Mouse (Mus musculus): ENCODE data around the gene Gm17949. TPM values are rescaled to one million over a fixed set of nuclear protein-coding genes. Genes with fewer than 3 reads are reported as not detected.

Gene Gm17949
- total RNA-seq, 2 experiments from 2014 or later = not detected

- no peak for ATAC-seq (replicated peaks; ENCODE audit: poor library complexity)
These were observed 21.6 kb downstream of the Gm17949 start for GRCm38 (mm10) chr17:57032854-57033253.

GRCm38 (mm10) chr17:57038978-57039377 is 27.7 kb downstream of the Gm17949 start:
- ATAC-seq (replicated peaks; ENCODE audit: poor library complexity) = peak; percentile 68

DNA sequence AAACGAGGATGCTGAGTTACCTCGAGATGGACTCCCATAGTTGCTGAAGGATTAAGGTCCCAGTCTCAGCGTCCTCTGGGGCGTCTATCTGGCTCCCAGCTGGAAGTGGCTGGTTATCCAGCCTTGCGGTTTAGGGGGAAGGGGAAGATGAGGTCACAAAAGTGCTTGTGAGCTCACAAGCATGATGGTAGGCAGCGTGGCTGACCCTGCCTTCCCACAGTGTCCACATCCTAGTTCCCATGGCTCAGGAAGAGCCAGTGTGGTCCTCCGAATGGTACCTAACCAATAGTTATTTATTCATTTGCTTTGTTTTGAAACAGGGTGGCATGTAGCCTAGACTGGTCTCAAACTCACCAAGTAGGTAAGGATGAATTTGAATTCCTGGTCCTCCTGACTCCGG is 30.3 kb downstream of the Gm17949 start, which contains the start of gene Slc25a41:
Gene Slc25a41 (minus strand): TSS at position 101 of the 400 bp plus-strand sequence.
- no peak for ATAC-seq (replicated peaks; ENCODE audit: poor library complexity)

DNA sequence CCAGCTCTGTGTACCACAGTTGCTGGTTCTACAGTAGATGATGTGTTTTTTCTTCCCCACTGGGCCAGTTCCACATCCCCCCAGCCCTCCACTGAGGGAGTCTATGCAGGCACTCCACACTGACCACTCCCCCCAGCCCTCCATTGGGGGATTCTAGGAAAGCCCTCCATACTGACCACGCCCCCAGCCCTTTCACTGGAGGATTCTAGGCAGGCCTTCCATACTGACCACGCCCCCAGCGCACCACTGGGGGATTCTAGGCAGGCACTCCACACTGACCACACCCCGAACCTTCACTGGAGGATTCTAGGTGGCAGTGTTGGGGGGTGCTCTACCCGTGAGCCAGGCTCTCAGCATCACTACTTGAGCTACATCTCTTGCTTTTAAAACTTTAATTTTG is 36.1 kb downstream of the Gm17949 start:
- ATAC-seq (replicated peaks; ENCODE audit: poor library complexity) = 0 out of 2 replicates have a peak, but pooled peaks have one; percentile 8

GRCm38 (mm10) chr17:57048816-57049215 is 37.5 kb downstream of the Gm17949 start:
- ATAC-seq (replicated peaks; ENCODE audit: poor library complexity) = peak; percentile 81

DNA sequence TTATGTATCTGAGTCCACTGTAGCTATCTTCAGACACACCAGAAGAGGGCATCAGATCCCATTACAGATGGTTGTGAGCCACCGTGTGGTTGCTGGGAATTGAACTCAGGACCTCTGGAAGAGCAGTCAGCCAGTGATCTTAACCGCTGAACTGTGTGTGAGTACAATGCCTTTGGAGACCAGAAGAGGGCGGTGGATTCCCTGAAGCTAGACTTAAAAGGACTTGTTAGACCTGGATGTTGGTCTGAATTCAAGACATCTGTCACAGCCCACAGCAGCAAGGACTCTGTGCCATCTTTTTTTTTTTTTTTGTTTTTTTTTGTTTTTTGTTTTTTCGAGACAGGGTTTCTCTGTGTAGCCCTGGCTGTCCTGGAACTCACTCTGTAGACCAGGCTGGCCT is 40.4 kb downstream of the Gm17949 start:
- ATAC-seq (replicated peaks; ENCODE audit: poor library complexity) = peak; percentile 83

DNA sequence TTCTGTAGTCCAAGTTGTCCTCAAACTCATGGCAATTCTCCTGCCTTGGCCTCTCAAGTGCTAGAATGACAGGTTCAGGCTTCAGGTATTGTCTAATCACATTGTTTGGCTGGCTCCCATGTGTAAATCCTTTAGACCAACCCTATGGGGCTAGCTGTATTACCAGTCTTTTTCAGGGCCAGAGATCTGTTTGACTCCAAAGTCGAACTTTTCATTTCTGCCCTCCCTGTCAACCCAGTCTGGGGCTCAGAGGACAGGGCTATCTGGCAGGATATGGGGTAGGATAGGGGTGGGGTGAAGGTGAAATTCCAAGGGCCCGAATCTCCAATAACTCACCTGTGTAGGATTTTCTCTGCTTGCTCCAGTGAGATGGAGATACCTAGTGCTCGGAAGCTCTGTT is 45.0 kb downstream of the Gm17949 start:
- ATAC-seq (replicated peaks; ENCODE audit: poor library complexity) = no peak

DNA sequence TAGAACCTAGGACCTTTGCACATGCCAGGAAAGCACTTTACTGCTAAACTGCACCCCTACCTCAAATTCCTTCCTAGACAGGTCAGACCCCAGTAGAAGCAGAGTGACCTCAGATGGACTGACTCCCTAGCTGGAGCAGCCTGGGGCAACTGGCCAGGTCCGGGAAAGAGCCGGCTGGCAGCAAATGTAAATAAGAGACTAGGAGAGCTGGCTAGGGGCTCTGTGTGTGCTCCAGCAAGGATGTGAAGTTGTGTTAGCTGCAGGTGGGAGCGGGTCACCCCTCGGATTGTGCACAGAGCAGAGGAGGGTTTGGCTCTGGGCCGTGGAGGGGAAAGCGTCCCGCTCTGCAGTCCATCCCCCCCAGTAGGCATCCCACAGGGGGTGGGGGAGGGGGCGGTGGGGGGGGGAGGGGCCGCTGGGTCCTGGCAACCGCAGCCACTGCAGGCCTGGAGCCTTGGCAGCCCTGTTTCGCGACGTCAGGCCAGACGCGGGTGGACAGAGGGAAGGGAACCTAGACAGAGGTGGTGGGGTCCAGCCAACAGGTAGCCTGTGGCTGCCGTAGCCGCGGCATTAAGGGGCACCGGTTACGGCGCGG is 47.7 kb downstream of the Gm17949 start, which contains the start of gene Crb3:
Gene Crb3 (plus strand): TSS at position 215 of the 595 bp plus-strand sequence.
- ATAC-seq (replicated peaks; ENCODE audit: poor library complexity) = no peak

DNA sequence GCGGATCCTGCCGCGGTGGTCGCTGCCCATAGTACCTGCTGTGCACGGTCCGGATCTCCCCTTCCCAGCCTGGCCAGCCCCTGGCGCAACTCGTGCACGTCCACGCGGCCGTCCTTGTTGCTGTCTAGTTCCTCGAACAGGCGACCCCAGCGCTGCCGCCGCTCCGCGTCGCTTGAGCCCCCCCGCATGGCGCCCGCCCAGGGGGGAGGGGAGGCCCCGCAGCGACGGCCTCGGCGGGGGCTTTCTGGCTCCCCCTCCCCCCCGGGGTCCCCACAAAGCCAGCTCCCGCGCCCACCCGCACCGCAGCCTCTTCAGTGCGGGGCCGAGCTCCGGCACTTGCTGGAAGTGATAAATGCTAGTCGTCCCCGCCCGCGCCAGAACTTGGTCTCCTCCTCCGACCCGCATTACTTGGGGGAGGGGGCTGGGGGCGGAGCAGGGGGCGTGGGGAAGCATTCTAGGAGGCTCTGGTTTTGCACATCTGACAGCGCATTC is 48.3 kb downstream of the Gm17949 start, which contains the start of gene Slc25a23:
Gene Slc25a23 (minus strand): TSS at position 378 of the 492 bp plus-strand sequence.
- 0 out of 2 replicates have a peak, but pooled peaks have one; percentile 5 for ATAC-seq (replicated peaks; ENCODE audit: poor library complexity)

- peak; percentile 85 for ATAC-seq (replicated peaks; ENCODE audit: poor library complexity)
These were observed 49.0 kb downstream of the Gm17949 start for GRCm38 (mm10) chr17:57060231-57060801.

- no peak for ATAC-seq (replicated peaks; ENCODE audit: poor library complexity)
These were observed 49.8 kb downstream of the Gm17949 start for GRCm38 (mm10) chr17:57061069-57061468.

DNA sequence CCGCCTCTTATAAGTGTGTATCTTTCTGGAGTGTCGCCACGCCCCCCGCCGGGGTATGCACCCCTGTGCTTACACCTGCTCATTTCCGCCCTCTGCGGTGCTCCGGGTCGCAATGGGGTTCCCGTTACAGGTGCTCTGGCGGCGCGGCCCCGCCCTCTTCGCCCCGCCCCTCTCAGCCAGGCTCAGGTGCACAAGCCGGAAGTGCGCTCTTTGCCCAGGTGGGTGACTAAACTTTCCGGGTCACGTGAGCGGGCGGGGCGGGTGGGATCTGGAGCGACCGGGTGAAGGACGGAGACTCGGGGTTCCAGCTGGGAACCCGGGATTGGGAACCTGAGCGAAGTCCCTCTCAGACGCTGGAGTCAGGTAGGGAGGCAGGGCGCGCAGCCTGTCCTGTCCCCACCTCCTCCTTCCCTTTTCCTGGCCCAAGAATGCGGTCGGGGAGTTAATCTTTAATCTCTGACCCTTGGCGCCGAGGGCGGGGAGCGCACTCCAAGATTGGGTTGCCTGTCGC is 50.8 kb downstream of the Gm17949 start:
- no peak for ATAC-seq (replicated peaks; ENCODE audit: poor library complexity)

- ATAC-seq (replicated peaks; ENCODE audit: poor library complexity) = no peak
These were observed 51.3 kb downstream of the Gm17949 start for GRCm38 (mm10) chr17:57062548-57062947.

DNA sequence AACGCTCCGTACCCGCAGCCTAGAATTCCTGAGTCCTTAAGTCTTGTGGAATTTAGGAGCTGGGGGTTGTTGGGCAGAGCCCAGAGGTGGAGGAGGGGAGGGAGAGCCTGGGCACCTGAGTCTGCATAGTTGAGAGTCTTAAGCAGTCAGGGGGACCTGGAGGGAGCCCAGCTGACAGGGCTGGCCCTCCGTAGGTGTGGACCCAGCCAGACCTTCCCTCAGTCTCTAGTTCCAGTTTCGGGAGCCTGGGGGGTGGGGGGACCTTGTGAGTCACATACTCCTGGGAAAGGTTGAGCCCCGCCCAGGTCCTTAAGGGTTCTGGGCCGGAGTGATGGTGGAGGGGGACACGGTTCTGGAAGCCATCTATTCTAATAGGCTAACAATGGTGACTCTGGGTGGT is 51.8 kb downstream of the Gm17949 start:
- ATAC-seq (replicated peaks; ENCODE audit: poor library complexity) = no peak

DNA sequence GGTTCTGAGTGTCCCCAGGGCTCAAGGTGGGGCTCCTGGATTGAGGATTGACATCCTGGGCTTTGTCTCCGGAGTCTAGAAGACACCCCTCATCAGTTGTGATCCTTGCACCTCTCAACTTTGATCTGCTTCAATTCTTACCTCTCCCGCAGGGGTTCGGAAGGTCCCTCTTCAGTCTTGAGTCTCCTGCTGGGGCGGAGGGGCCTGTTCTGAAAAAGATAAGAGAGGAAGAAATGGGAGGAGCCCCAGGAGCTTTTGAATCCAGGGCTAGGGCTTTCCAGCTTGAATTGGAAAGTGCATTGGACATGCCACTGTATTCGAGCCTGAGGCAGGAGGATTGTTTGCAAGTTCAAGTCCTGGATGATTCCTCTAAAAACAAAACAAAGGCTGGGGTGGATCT is 55.6 kb downstream of the Gm17949 start:
- 0 out of 2 replicates have a peak, but pooled peaks have one; percentile 13 for ATAC-seq (replicated peaks; ENCODE audit: poor library complexity)

DNA sequence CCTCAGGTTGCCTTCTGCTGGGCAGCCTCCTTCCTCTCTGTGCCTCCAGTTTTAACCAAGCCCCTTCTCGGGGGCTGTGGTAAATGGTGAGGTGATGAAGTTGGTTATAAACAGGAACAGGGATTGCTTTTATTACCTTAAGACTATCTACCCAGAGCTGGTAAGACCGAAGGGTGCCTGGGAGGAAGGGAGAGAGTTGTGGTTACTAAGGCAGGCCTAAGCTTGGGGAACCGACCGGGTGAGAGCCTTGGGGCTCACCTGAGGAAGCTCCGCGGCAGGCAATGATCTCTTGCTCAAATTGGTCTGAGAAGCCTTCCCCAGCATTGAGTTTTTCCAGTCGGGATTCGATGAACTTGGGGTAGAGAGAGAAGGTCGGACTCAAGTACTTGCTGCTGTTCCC is 59.0 kb downstream of the Gm17949 start:
- ATAC-seq (replicated peaks; ENCODE audit: poor library complexity) = no peak

DNA sequence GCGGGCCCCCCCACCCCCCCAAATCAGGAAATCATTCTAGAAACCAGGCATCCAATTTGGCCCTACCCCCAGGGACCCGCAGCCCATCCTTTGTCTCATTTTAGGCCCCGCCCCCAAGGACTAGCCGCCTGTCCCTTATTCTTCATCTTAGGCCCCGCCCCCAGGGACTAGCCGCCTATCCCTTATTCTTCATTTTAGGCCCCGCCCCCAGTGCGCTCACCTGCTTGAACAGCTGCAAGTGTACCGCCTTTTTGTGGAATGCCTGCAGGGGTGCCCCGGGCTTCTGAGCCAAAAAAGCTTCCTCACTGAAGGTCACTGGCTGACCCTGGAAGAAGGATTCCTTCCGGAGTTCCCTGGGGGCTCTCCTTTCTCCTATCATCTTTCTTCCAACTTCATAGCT is 59.4 kb downstream of the Gm17949 start:
- ATAC-seq (replicated peaks; ENCODE audit: poor library complexity) = no peak

Other genes starting within 250 kb of the Gm17949 start
- 11.2 and 11.7 TPM in 2 replicates for gene Dus3l, start 246.7 kb upstream of the Gm17949 start, total RNA-seq (2015)
- gene Dus3l, start 246.7 kb upstream of the Gm17949 start, total RNA-seq (2017) = 19.2 and 20.4 TPM in 2 replicates
- gene Prr22, start 241.2 kb upstream of the Gm17949 start, total RNA-seq (2015) = 2.0 and 3.2 TPM in 2 replicates
- gene Prr22, start 241.2 kb upstream of the Gm17949 start, total RNA-seq (2017) = 0.92 and 1.6 TPM in 2 replicates
- 6.4 and 8.8 TPM in 2 replicates for gene Rfx2, start 180.5 kb upstream of the Gm17949 start, total RNA-seq (2015)
- gene Rfx2, start 180.5 kb upstream of the Gm17949 start, total RNA-seq (2017) = 4.8 and 5.0 TPM in 2 replicates
- gene Acsbg2, start 137.0 kb upstream of the Gm17949 start, total RNA-seq (2015) = not detected in 2 replicates
- not detected in 2 replicates for gene Acsbg2, start 137.0 kb upstream of the Gm17949 start, total RNA-seq (2017)
- 0.07 TPM in 1 of 2 replicates, not detected in the other for gene 1700061G19Rik, start 136.0 kb upstream of the Gm17949 start, total RNA-seq (2015)
- gene 1700061G19Rik, start 136.0 kb upstream of the Gm17949 start, total RNA-seq (2017) = not detected in 2 replicates
- gene Mllt1, start 76.1 kb upstream of the Gm17949 start, total RNA-seq (2015) = 15.5 and 18.2 TPM in 2 replicates
- 18.2 and 20.7 TPM in 2 replicates for gene Mllt1, start 76.1 kb upstream of the Gm17949 start, total RNA-seq (2017)
- not detected in 2 replicates for gene Acer1, start 29.3 kb upstream of the Gm17949 start, total RNA-seq (2015)
- gene Acer1, start 29.3 kb upstream of the Gm17949 start, total RNA-seq (2017) = not detected in 2 replicates
- gene Clpp, start 21.2 kb upstream of the Gm17949 start, total RNA-seq (2015) = 61.2 and 75.2 TPM in 2 replicates
- gene Clpp, start 21.2 kb upstream of the Gm17949 start, total RNA-seq (2017) = 80.5 and 84.9 TPM in 2 replicates
- gene Alkbh7, start 14.1 kb upstream of the Gm17949 start, total RNA-seq (2015) = 15.1 and 16.6 TPM in 2 replicates
- 15.0 and 19.8 TPM in 2 replicates for gene Alkbh7, start 14.1 kb upstream of the Gm17949 start, total RNA-seq (2017)
- not detected in 2 replicates for gene Pspn, start 11.5 kb upstream of the Gm17949 start, total RNA-seq (2015)
- not detected in 2 replicates for gene Pspn, start 11.5 kb upstream of the Gm17949 start, total RNA-seq (2017)
- gene Gtf2f1, start 181 bp upstream of the Gm17949 start, total RNA-seq (2015) = 52.8 and 61.1 TPM in 2 replicates
- 120 and 142 TPM in 2 replicates for gene Gtf2f1, start 181 bp upstream of the Gm17949 start, total RNA-seq (2017)
- gene Khsrp, start 20.1 kb downstream of the Gm17949 start, total RNA-seq (2015) = 99.5 and 107 TPM in 2 replicates
- 68.5 and 89.2 TPM in 2 replicates for gene Khsrp, start 20.1 kb downstream of the Gm17949 start, total RNA-seq (2017)
- not detected in 2 replicates for gene Slc25a41, start 30.2 kb downstream of the Gm17949 start, total RNA-seq (2015)
- gene Slc25a41, start 30.2 kb downstream of the Gm17949 start, total RNA-seq (2017) = not detected in 2 replicates
- not detected in 2 replicates for gene Crb3, start 47.6 kb downstream of the Gm17949 start, total RNA-seq (2015)
- not detected in 2 replicates for gene Crb3, start 47.6 kb downstream of the Gm17949 start, total RNA-seq (2017)
- 10.9 and 13.4 TPM in 2 replicates for gene Slc25a23, start 48.4 kb downstream of the Gm17949 start, total RNA-seq (2015)
- gene Slc25a23, start 48.4 kb downstream of the Gm17949 start, total RNA-seq (2017) = 1.6 and 2.0 TPM in 2 replicates
- gene Dennd1c, start 67.0 kb downstream of the Gm17949 start, total RNA-seq (2015) = 7.6 and 11.5 TPM in 2 replicates
- 3.5 and 8.8 TPM in 2 replicates for gene Dennd1c, start 67.0 kb downstream of the Gm17949 start, total RNA-seq (2017)
- not detected in 2 replicates for gene Tubb4a, start 76.3 kb downstream of the Gm17949 start, total RNA-seq (2015)
- 0.12 TPM in 1 of 2 replicates, not detected in the other for gene Tubb4a, start 76.3 kb downstream of the Gm17949 start, total RNA-seq (2017)
- gene Tnfsf9, start 93.9 kb downstream of the Gm17949 start, total RNA-seq (2015) = 1.2 and 2.2 TPM in 2 replicates
- gene Tnfsf9, start 93.9 kb downstream of the Gm17949 start, total RNA-seq (2017) = 0.27 and 0.29 TPM in 2 replicates
- gene Cd70, start 138.3 kb downstream of the Gm17949 start, total RNA-seq (2015) = not detected in 2 replicates
- gene Cd70, start 138.3 kb downstream of the Gm17949 start, total RNA-seq (2017) = not detected in 2 replicates
- 2.1 and 3.5 TPM in 2 replicates for gene Tnfsf14, start 182.7 kb downstream of the Gm17949 start, total RNA-seq (2015)
- 6.2 and 6.8 TPM in 2 replicates for gene Tnfsf14, start 182.7 kb downstream of the Gm17949 start, total RNA-seq (2017)
- gene C3, start 216.7 kb downstream of the Gm17949 start, total RNA-seq (2015) = 164 and 202 TPM in 2 replicates
- gene C3, start 216.7 kb downstream of the Gm17949 start, total RNA-seq (2017) = 211 and 263 TPM in 2 replicates
- gene Gpr108, start 237.0 kb downstream of the Gm17949 start, total RNA-seq (2015) = 21.5 and 22.6 TPM in 2 replicates
- gene Gpr108, start 237.0 kb downstream of the Gm17949 start, total RNA-seq (2017) = 22.5 and 24.4 TPM in 2 replicates
- gene Trip10, start 238.0 kb downstream of the Gm17949 start, total RNA-seq (2015) = 3.5 and 3.6 TPM in 2 replicates
- 7.9 and 8.5 TPM in 2 replicates for gene Trip10, start 238.0 kb downstream of the Gm17949 start, total RNA-seq (2017)